Mouse (Mus musculus) forebrain, embryonic 11.5 days (tissue): ENCODE measurements around the gene Fgf22. TPM values are rescaled to one million over a fixed set of nuclear protein-coding genes. Genes with fewer than 3 reads are reported as not detected.
A peak's percentile ranks its signal among the peaks of the same experiment; 100 is the strongest.

ENCODE experiments used
- ATAC-seq: fragments of 200-750 bp; cut with Nextera tagmentation; replicated peaks from 2 replicates; pipeline ENCODE4 v1.8.0; 2017; ENCODE audit warnings: moderate TSS enrichment; ENCODE audit not compliant: low FRiP score
- DNase-seq: peaks from one replicate; pipeline ENCODE4 v3.0.0-alpha.2; 2017; ENCODE audit warnings: low spot score
- H3K27ac ChIP-seq: fragments of 300-500 bp; sonication (generic); 2 replicates; pipeline ENCODE4 v1.5.1; 2014; ENCODE audit warnings: low read depth, low read length
- H3K27me3 ChIP-seq: fragments of 300-500 bp; sonication (generic); 2 replicates; pipeline ENCODE4 v1.6.1; 2014; ENCODE audit warnings: mild to moderate bottlenecking, low read length, mixed read lengths; ENCODE audit not compliant: control insufficient read depth, insufficient read depth
- H3K36me3 ChIP-seq: fragments of 300-500 bp; sonication (generic); 2 replicates; pipeline ENCODE4 v1.6.1; 2014; ENCODE audit warnings: mild to moderate bottlenecking, low read length, moderate library complexity, mixed read lengths; ENCODE audit not compliant: control insufficient read depth, insufficient read depth
- H3K4me1 ChIP-seq: fragments of 300-500 bp; sonication (generic); replicated peaks from 2 replicates; pipeline ENCODE4 v1.6.1; 2014; ENCODE audit warnings: low read length, mixed read lengths; ENCODE audit not compliant: control insufficient read depth, insufficient read depth
- H3K4me2 ChIP-seq: fragments of 300-500 bp; sonication (generic); 2 replicates; pipeline ENCODE4 v1.6.1; 2014; ENCODE audit warnings: low read depth, mild to moderate bottlenecking, low read length, moderate library complexity, mixed read lengths; ENCODE audit not compliant: severe bottlenecking
- H3K4me3 ChIP-seq: fragments of 300-500 bp; sonication (generic); 2 replicates; pipeline ENCODE4 v1.5.1; 2014; ENCODE audit warnings: low read depth, low read length
- H3K9ac ChIP-seq: fragments of 300-500 bp; sonication (generic); 2 replicates; pipeline ENCODE4 v1.6.1; 2014; ENCODE audit warnings: low read length
- H3K9me3 ChIP-seq: fragments of 300-500 bp; sonication (generic); 2 replicates; pipeline ENCODE4 v1.6.1; 2016; ENCODE audit warnings: low read length, mixed read lengths; ENCODE audit not compliant: control insufficient read depth
- WGBS: fragments of 180-500 bp; shearing (Covaris S2); extraction: QIAGEN DNeasy Blood & Tissue Kit; methylation state at CpG from one replicate; pipeline ENCODE4 v1.1.7; 2014; 5-methylcytosine and 5-hydroxymethylcytosine counted together
- polyA plus RNA-seq: library from polyadenylated mRNA; unstranded; fragments of >200 nt; fragmentation: Nextera tagmentation; extraction: Ambion mirVana; gene quantifications from 2 replicates; pipeline ENCODE4 v1.2.1, GENCODE M21; 2014

Fgf22 gene
- polyA plus RNA-seq, 1 experiment from 2014 or later = 0.36 TPM

DNA sequence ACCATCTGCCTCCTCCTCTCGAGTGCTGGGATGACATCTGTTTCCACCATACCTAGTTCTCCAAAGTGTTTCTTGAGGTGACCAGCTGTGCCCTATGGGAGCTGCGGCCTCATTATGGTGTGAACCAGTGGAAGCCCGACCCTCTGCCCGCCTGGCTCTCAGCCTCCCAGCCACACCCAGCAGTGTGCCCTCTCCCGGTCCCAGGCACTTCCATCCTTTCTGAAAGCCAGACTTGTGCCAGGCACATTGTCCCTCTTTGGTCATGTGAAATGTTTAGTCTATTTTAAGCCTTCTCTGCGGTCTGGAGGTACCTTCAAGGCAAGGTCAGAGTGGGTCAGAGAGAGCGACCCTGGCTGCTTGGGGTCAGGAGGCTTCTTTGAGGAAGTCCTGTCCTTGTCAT is 31.2 kb upstream of the Fgf22 start:
- Histone ChIP-seq H3K4me1 (no peaks in the 10 kb centered on the region), H3K4me3 (no peak overlapping the region), H3K36me3 (no peaks in the 10 kb centered on the region), H3K27ac (no peak overlapping the region), H3K27me3 (peaks cover 2% of the 10 kb centered on the region), H3K4me2 (no peak overlapping the region), H3K9ac (no peak overlapping the region), H3K9me3 (no peaks in the 10 kb centered on the region)
- ATAC-seq = no peak
- no peak for DNase-seq
- 87% methylated on average over 7 of the region's 7 CpGs for WGBS

GRCm38 (mm10) chr10:79726090-79726489 is 28.8 kb upstream of the Fgf22 start:
- 30% methylated on average over 11 of the region's 11 CpGs for WGBS
- Histone ChIP-seq H3K36me3 (no peaks in the 10 kb centered on the region), H3K27ac (no peak overlapping the region), H3K4me3 (no peak overlapping the region), H3K9ac (no peak overlapping the region), H3K27me3 (no peaks in the 10 kb centered on the region), H3K9me3 (no peaks in the 10 kb centered on the region), H3K4me2 (no peak overlapping the region), H3K4me1 (no peaks in the 10 kb centered on the region)
- ATAC-seq (no peak), DNase-seq (peak; percentile 74)

GRCm38 (mm10) chr10:79728323-79729249 is 26.3 kb upstream of the Fgf22 start:
- Histone ChIP-seq H3K27ac (no peak overlapping the region), H3K4me2 (no peak overlapping the region), H3K4me1 (no peaks in the 10 kb centered on the region), H3K4me3 (no peak overlapping the region), H3K9ac (no peak overlapping the region), H3K27me3 (no peaks in the 10 kb centered on the region), H3K36me3 (no peaks in the 10 kb centered on the region), H3K9me3 (no peaks in the 10 kb centered on the region)
- 80% methylated on average over 28 of the region's 28 CpGs for WGBS
- DNase-seq = no peak
- ATAC-seq = no peak

DNA sequence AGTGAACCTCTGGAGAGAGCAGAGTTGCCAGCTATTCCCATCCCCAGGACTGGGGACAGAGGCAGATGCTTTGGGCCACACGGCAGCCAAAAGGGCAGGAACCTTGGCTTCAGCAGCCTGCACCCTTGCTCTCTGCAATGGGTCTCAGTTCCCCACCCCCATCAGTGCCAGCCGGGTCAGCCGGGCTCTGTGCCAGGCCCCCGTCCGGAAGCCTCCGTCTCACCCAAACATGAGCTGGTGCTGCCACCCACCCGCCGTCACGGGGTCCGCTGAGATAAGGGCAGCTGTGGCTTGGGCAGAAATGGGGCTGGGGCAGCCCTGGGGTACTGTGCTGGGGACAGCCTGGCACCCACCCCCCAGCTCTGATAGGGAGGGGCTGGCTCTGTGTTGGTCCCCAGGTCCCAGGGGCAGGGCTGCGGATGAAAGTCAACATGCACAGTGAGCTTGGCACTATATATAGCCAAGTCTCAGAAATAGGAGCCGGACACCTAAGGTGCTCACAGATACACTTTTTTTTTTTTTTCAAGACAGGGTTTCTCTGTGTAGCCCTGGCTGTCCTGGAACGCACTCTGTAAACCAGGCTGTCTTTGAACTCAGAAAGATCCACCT is 25.4 kb upstream of the Fgf22 start:
- Histone ChIP-seq H3K9ac (no peak overlapping the region), H3K27ac (no peak overlapping the region), H3K27me3 (no peaks in the 10 kb centered on the region), H3K4me2 (no peak overlapping the region), H3K9me3 (no peaks in the 10 kb centered on the region), H3K4me3 (no peak overlapping the region), H3K36me3 (no peaks in the 10 kb centered on the region), H3K4me1 (no peaks in the 10 kb centered on the region)
- DNase-seq (no peak), ATAC-seq (no peak)
- WGBS = 90% methylated on average over 13 of the region's 13 CpGs

GRCm38 (mm10) chr10:79732500-79732899 is 22.4 kb upstream of the Fgf22 start:
- Histone ChIP-seq H3K4me2 (no peak overlapping the region), H3K9ac (no peak overlapping the region), H3K36me3 (peaks cover 7% of the 10 kb centered on the region), H3K4me3 (no peak overlapping the region), H3K27ac (no peak overlapping the region), H3K9me3 (no peaks in the 10 kb centered on the region), H3K27me3 (peaks cover 2% of the 10 kb centered on the region; the same call in 1 of the 2 replicates), H3K4me1 (no peaks in the 10 kb centered on the region)
- WGBS = 100% methylated on average over 1 of the region's 1 CpGs
- DNase-seq (no peak), ATAC-seq (no peak)

- peaks cover 2% of the 10 kb centered on the region; the same call in 1 of the 2 replicates for H3K9me3 ChIP-seq
- ATAC-seq (no peak), DNase-seq (no peak)
- no peaks in the 10 kb centered on the region for H3K4me1 ChIP-seq
- WGBS = 96% methylated on average over 15 of the region's 15 CpGs
- H3K9ac ChIP-seq = no peak overlapping the region
- peaks cover 2% of the 10 kb centered on the region; the same call in 1 of the 2 replicates for H3K27me3 ChIP-seq
- no peak overlapping the region for H3K27ac ChIP-seq
- H3K36me3 ChIP-seq = peaks cover 19% of the 10 kb centered on the region
- H3K4me2 ChIP-seq = no peak overlapping the region
- no peak overlapping the region for H3K4me3 ChIP-seq
These were observed 21.0 kb upstream of the Fgf22 start for GRCm38 (mm10) chr10:79733847-79734246.

DNA sequence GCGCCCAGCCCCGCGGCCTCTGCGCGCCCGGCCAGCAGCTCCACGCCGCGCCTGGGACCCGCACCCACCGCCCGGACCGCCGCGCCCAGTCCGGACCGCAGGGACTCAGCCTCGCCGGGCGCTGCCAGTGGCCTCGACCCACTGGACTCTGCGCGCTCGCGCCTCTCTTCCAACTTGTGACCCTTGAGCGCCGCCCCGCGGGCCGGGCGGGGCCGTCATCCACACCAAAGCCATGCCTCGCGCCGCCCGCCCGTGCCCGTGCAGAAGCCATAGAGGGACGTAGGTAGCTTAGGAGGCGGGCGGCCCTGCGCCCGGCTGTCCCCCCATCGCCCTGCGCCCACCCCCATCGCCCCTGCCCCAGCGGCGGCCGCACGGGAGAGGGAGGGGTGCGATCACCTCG is 19.5 kb upstream of the Fgf22 start:
- H3K4me2 ChIP-seq = no peak overlapping the region
- H3K36me3 ChIP-seq = peaks cover 34% of the 10 kb centered on the region
- peaks cover 7% of the 10 kb centered on the region; the same call in 1 of the 2 replicates for H3K9me3 ChIP-seq
- no peak overlapping the region for H3K9ac ChIP-seq
- no peak for DNase-seq
- no peak overlapping the region for H3K4me3 ChIP-seq
- no peaks in the 10 kb centered on the region for H3K4me1 ChIP-seq
- H3K27me3 ChIP-seq = peaks cover 2% of the 10 kb centered on the region; the same call in 1 of the 2 replicates
- ATAC-seq = no peak
- no peak overlapping the region for H3K27ac ChIP-seq
- 27% methylated on average over 50 of the region's 52 CpGs for WGBS

DNA sequence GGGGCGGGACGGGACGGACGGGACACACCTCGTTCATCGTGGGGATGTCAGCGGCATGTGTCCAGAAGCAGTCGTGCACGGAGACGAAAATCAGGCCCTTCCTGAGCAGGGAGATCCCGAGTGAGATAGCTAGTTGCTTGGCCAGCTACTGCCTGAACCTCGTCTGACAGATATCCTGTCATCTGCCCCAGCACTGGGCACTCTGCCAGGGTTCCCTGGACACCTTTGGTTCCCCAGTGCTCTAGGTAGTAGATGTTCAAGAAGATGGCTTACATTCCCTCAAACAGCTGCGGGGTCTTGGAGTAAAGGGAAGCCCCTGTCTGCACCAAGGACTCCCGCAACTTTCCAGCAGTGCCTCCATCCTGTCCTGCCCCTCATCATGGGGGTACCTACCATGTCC is 18.2 kb upstream of the Fgf22 start:
- no peak for DNase-seq
- peaks cover 40% of the 10 kb centered on the region for H3K36me3 ChIP-seq

More for the DNA sequence above, 18.2 kb upstream of the Fgf22 start:
- Histone ChIP-seq H3K9ac (no peak overlapping the region), H3K4me1 (no peaks in the 10 kb centered on the region), H3K27ac (no peak overlapping the region), H3K4me3 (no peak overlapping the region), H3K9me3 (peaks cover 7% of the 10 kb centered on the region; the same call in 1 of the 2 replicates), H3K4me2 (no peak overlapping the region), H3K27me3 (peaks cover 2% of the 10 kb centered on the region; the same call in 1 of the 2 replicates)
- ATAC-seq = no peak
- WGBS = 94% methylated on average over 14 of the region's 14 CpGs
